Mouse (Mus musculus) brain, adult 10 weeks (tissue): ENCODE data around the gene Adamts7. TPM values are rescaled to one million over a fixed set of nuclear protein-coding genes. Genes with fewer than 3 reads are reported as not detected.

Experiments used
- polyA plus RNA-seq: library from polyadenylated mRNA; stranded (reverse); fragments of 350-450 nt; fragmentation: Illumina TruSeq; extraction: RNeasy Lipid Tissue Mini Kit (QIAGEN cat#74804); gene quantifications from one replicate; pipeline ENCODE4 v1.2.3, GENCODE M21; 2015; ENCODE audit warnings: low read depth, low replicate concordance

Gene Adamts7
- 0.70 TPM for polyA plus RNA-seq

GRCm38 (mm10) chr9:90162926-90163748 is at the start of gene Adamts7:
Gene Adamts7, plus strand, starts transcription at chr9:90163069.

GRCm38 (mm10) chr9:90114567-90115307 is 48.1 kb upstream of the Adamts7 start, which contains the start of gene Morf4l1:
Gene Morf4l1, minus strand, starts transcription at chr9:90114774.

Other genes starting within 250 kb of the Adamts7 start
- 29.8 TPM for gene Ctsh, start 108.9 kb upstream of the Adamts7 start, polyA plus RNA-seq
- gene Morf4l1, start 48.3 kb upstream of the Adamts7 start, polyA plus RNA-seq = 663 TPM
- gene Tbc1d2b, start 107.7 kb downstream of the Adamts7 start, polyA plus RNA-seq = 7.6 TPM